Mouse (Mus musculus): ENCODE data around the gene Palm2. TPM values are rescaled to one million over a fixed set of nuclear protein-coding genes. Genes with fewer than 3 reads are reported as not detected.

Gene Palm2
- polyA plus RNA-seq, 1 experiment from 2014 or later = 6.8 TPM

GRCm38 (mm10) chr4:57601903-57602617 lies 168.0 kb downstream of the Palm2 start:
- H3K4me2 ChIP-seq (replicated peaks) = no peak overlapping the region
- H3K9me3 ChIP-seq = no peaks in the 10 kb centered on the region
- no peak overlapping the region for H3K9ac ChIP-seq (replicated peaks)
- H3K36me3 ChIP-seq = no peaks in the 10 kb centered on the region
- no peak overlapping the region for H3K4me3 ChIP-seq
- no peaks in the 10 kb centered on the region for H3K4me1 ChIP-seq
- ATAC-seq (ENCODE audit: low FRiP score, low read depth) = no peak
- no peaks in the 10 kb centered on the region for H3K27me3 ChIP-seq
- WGBS = 89% methylated on average over 10 of the region's 10 CpGs
- H3K27ac ChIP-seq (replicated peaks) = no peak overlapping the region

- H3K4me1 ChIP-seq = no peaks in the 10 kb centered on the region
- no peak for ATAC-seq (ENCODE audit: low FRiP score, low read depth)
- H3K27me3 ChIP-seq = no peaks in the 10 kb centered on the region
- H3K36me3 ChIP-seq = no peaks in the 10 kb centered on the region
- H3K4me2 ChIP-seq (replicated peaks) = no peak overlapping the region
- WGBS = 89% methylated on average over 3 of the region's 3 CpGs
- no peak overlapping the region for H3K9ac ChIP-seq (replicated peaks)
- H3K27ac ChIP-seq (replicated peaks) = no peak overlapping the region
- H3K4me3 ChIP-seq = no peak overlapping the region
- H3K9me3 ChIP-seq = no peaks in the 10 kb centered on the region
Measured at GRCm38 (mm10) chr4:57606258-57606657, 172.2 kb downstream of the Palm2 start.

DNA sequence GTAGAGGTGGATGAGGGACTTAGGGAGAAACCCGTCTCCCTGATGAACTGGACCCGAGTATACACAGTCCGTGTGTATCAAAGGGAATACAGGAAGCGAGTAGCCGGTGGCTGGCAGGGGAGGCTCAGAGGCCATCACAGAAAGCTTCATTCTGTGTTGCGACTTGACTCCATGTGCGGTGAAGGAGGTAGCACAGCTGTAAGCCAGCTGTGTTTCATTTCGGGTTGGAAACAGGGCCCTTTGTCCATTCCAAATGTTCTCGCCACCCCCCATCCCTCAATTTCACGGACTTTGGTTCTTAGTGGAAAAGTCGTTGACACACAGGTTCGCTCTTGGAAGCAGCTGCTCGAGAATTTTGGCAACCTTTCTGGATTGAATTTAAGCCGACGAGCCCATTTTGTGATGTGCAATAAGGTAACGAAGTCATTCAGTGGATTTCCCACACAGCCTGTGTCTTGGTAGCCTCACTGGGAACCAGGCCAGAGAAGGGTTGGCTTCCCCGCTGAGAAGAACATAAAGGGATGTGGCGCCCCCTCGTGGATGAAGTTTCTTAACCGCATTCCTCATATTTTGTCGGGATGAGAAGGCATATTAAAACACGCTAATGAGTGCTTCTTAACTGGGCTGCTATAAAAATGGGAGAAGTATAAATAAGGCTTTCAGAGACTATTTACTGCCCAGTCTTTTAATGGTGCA lies 173.3 kb downstream of the Palm2 start:
- no peaks in the 10 kb centered on the region for H3K4me1 ChIP-seq
- 48% methylated on average over 22 of the region's 22 CpGs for WGBS
- H3K9me3 ChIP-seq = no peaks in the 10 kb centered on the region
- ATAC-seq (ENCODE audit: low FRiP score, low read depth) = no peak
- H3K9ac ChIP-seq (replicated peaks) = no peak overlapping the region
- no peaks in the 10 kb centered on the region for H3K36me3 ChIP-seq
- H3K27ac ChIP-seq (replicated peaks) = no peak overlapping the region
- H3K4me3 ChIP-seq = no peak overlapping the region
- no peaks in the 10 kb centered on the region for H3K27me3 ChIP-seq
- no peak overlapping the region for H3K4me2 ChIP-seq (replicated peaks)

- no peaks in the 10 kb centered on the region for H3K36me3 ChIP-seq
- ATAC-seq (ENCODE audit: low FRiP score, low read depth) = no peak
- 57% methylated on average over 17 of the region's 17 CpGs for WGBS
- H3K9ac ChIP-seq (replicated peaks) = no peak overlapping the region
- H3K4me1 ChIP-seq = no peaks in the 10 kb centered on the region
- H3K4me2 ChIP-seq (replicated peaks) = no peak overlapping the region
- H3K27me3 ChIP-seq = no peaks in the 10 kb centered on the region
- H3K4me3 ChIP-seq = no peak overlapping the region
- no peak overlapping the region for H3K27ac ChIP-seq (replicated peaks)
- H3K9me3 ChIP-seq = no peaks in the 10 kb centered on the region
Measured at GRCm38 (mm10) chr4:57611303-57612077, 177.4 kb downstream of the Palm2 start.

DNA sequence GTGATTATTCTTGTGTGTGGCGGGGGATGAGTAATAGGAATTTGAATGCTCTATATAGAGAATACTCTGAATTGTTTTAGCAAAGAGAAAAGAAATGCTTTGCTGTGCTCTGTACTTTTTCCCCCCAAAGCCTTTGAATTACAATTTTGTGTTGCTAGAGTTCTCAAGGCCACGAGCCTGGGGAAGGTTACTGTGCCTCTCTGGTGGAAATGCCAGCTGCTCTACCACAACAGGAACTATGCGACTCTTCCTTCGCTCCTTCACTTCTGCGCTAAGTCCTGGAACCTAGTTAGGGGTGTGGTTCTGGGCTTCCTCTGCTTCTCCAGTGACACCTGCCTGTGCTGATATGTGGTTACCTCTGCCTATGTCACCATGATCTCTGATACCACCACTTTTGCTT lies 178.7 kb downstream of the Palm2 start:
- no peak for ATAC-seq (ENCODE audit: low FRiP score, low read depth)
- Histone ChIP-seq H3K27ac (replicated peaks) (no peak overlapping the region), H3K27me3 (no peaks in the 10 kb centered on the region), H3K4me1 (no peaks in the 10 kb centered on the region), H3K36me3 (no peaks in the 10 kb centered on the region), H3K9me3 (no peaks in the 10 kb centered on the region), H3K4me3 (no peak overlapping the region), H3K4me2 (replicated peaks) (no peak overlapping the region), H3K9ac (replicated peaks) (no peak overlapping the region)
- WGBS = 86% methylated on average over 5 of the region's 5 CpGs

GRCm38 (mm10) chr4:57614686-57615085 lies 180.6 kb downstream of the Palm2 start:
- Histone ChIP-seq H3K4me3 (no peak overlapping the region), H3K27me3 (no peaks in the 10 kb centered on the region), H3K4me2 (replicated peaks) (no peak overlapping the region), H3K36me3 (no peaks in the 10 kb centered on the region), H3K9me3 (no peaks in the 10 kb centered on the region), H3K4me1 (no peaks in the 10 kb centered on the region), H3K27ac (replicated peaks) (no peak overlapping the region), H3K9ac (replicated peaks) (no peak overlapping the region)
- WGBS = 90% methylated on average over 4 of the region's 4 CpGs
- ATAC-seq (ENCODE audit: low FRiP score, low read depth) = no peak

GRCm38 (mm10) chr4:57618743-57619142 lies 184.7 kb downstream of the Palm2 start:
- Histone ChIP-seq H3K9me3 (no peaks in the 10 kb centered on the region), H3K36me3 (no peaks in the 10 kb centered on the region), H3K4me2 (replicated peaks) (no peak overlapping the region), H3K27ac (replicated peaks) (no peak overlapping the region), H3K9ac (replicated peaks) (no peak overlapping the region), H3K27me3 (no peaks in the 10 kb centered on the region), H3K4me3 (no peak overlapping the region), H3K4me1 (no peaks in the 10 kb centered on the region)
- no peak for ATAC-seq (ENCODE audit: low FRiP score, low read depth)
- 89% methylated on average over 6 of the region's 6 CpGs for WGBS

- WGBS = 91% methylated on average over 7 of the region's 7 CpGs
Measured at GRCm38 (mm10) chr4:57622816-57623215, 188.8 kb downstream of the Palm2 start.

GRCm38 (mm10) chr4:57624819-57625218 lies 190.8 kb downstream of the Palm2 start:
- H3K4me3 ChIP-seq = no peak overlapping the region
- no peaks in the 10 kb centered on the region for H3K4me1 ChIP-seq
- no peak overlapping the region for H3K9ac ChIP-seq (replicated peaks)
- no peak for ATAC-seq (ENCODE audit: low FRiP score, low read depth)
- no peak overlapping the region for H3K27ac ChIP-seq (replicated peaks)
- H3K36me3 ChIP-seq = no peaks in the 10 kb centered on the region
- no peaks in the 10 kb centered on the region for H3K27me3 ChIP-seq
- H3K4me2 ChIP-seq (replicated peaks) = no peak overlapping the region
- 89% methylated on average over 2 of the region's 2 CpGs for WGBS
- no peaks in the 10 kb centered on the region for H3K9me3 ChIP-seq

More at GRCm38 (mm10) chr4:57622816-57623215, 188.8 kb downstream of the Palm2 start:
- Histone ChIP-seq H3K27me3 (no peaks in the 10 kb centered on the region), H3K4me1 (no peaks in the 10 kb centered on the region), H3K36me3 (no peaks in the 10 kb centered on the region), H3K27ac (replicated peaks) (no peak overlapping the region), H3K9me3 (no peaks in the 10 kb centered on the region), H3K9ac (replicated peaks) (no peak overlapping the region), H3K4me2 (replicated peaks) (no peak overlapping the region), H3K4me3 (no peak overlapping the region)
- no peak for ATAC-seq (ENCODE audit: low FRiP score, low read depth)

- H3K9ac ChIP-seq (replicated peaks) = no peak overlapping the region
- ATAC-seq (ENCODE audit: low FRiP score, low read depth) = no peak
- H3K36me3 ChIP-seq = no peaks in the 10 kb centered on the region
- H3K4me2 ChIP-seq (replicated peaks) = no peak overlapping the region
- H3K9me3 ChIP-seq = no peaks in the 10 kb centered on the region
- H3K27me3 ChIP-seq = no peaks in the 10 kb centered on the region
- 87% methylated on average over 1 of the region's 1 CpGs for WGBS
- no peak overlapping the region for H3K27ac ChIP-seq (replicated peaks)
- no peaks in the 10 kb centered on the region for H3K4me1 ChIP-seq
- H3K4me3 ChIP-seq = no peak overlapping the region
Measured at GRCm38 (mm10) chr4:57625306-57625705, 191.3 kb downstream of the Palm2 start.

DNA sequence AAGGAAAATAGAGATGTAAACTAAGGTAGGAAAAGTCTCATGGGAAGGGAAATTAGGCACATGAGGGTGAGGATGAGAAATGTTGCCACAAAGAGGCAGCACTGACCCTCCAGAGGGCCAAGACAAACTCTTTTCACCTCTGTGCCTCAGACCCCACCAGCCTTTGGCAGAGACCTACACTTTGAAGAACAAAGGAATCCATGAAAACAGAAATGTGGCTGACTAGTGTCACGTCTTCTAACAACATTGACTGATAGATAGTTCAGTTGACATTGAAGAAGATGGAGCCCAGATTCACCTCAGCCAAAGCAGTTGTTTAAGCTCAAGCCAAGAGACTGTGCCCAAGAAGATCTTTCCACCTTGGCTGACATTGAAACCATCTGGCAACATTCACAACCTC lies 191.7 kb downstream of the Palm2 start:
- ATAC-seq (ENCODE audit: low FRiP score, low read depth) = no peak
- Histone ChIP-seq H3K27me3 (no peaks in the 10 kb centered on the region), H3K4me3 (no peak overlapping the region), H3K4me1 (no peaks in the 10 kb centered on the region), H3K9ac (replicated peaks) (no peak overlapping the region), H3K36me3 (no peaks in the 10 kb centered on the region), H3K4me2 (replicated peaks) (no peak overlapping the region), H3K27ac (replicated peaks) (no peak overlapping the region), H3K9me3 (no peaks in the 10 kb centered on the region)
- WGBS = 73% methylated on average over 1 of the region's 1 CpGs

DNA sequence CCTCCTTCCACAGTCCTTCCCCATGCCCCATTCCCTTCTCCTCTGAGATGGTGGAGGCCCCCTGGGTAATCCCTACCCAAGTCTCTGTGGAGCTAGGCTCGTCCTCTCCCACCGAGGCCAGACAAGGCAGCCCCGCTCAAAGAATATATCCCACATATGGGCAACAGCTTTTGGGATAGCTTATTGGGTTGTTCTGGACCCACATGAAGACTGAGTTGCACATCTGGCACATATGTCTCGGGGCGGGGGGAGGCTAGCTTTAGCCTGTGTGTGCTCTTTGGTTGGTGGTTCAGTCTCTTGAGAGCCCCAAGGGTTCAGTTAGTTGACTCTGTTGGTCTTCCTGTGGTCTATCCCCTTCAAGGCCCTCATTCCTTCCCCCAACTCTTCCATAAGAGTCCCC lies 192.9 kb downstream of the Palm2 start:
- H3K4me1 ChIP-seq = no peaks in the 10 kb centered on the region
- no peak overlapping the region for H3K4me3 ChIP-seq
- no peaks in the 10 kb centered on the region for H3K36me3 ChIP-seq
- H3K27ac ChIP-seq (replicated peaks) = no peak overlapping the region
- no peak for ATAC-seq (ENCODE audit: low FRiP score, low read depth)
- H3K9me3 ChIP-seq = no peaks in the 10 kb centered on the region
- no peak overlapping the region for H3K4me2 ChIP-seq (replicated peaks)
- H3K9ac ChIP-seq (replicated peaks) = no peak overlapping the region
- 91% methylated on average over 5 of the region's 5 CpGs for WGBS
- H3K27me3 ChIP-seq = no peaks in the 10 kb centered on the region

Data from midbrain, embryonic 12.5 days (tissue).